Mouse (Mus musculus): ENCODE measurements around the gene Eps8l2. TPM values are rescaled to one million over a fixed set of nuclear protein-coding genes. Genes with fewer than 3 reads are reported as not detected.
A peak's percentile ranks its signal among the peaks of the same experiment; 100 is the strongest.

The Eps8l2 gene
- polyA plus RNA-seq, 1 experiment: 528 TPM

GRCm38 (mm10) chr7:141330706-141331105 is 8.0 kb upstream of the Eps8l2 start:
- no peak overlapping the region for H3K27ac ChIP-seq (ENCODE audit: insufficient read depth, low read depth, low read length)
- H3K4me1 ChIP-seq (ENCODE audit: control insufficient read depth, insufficient read depth, insufficient read length, low read length): peaks cover 19% of the 10 kb centered on the region
- H3K4me3 ChIP-seq (ENCODE audit: low read depth, low read length): no peak overlapping the region
- no peaks in the 10 kb centered on the region for H3K27me3 ChIP-seq (ENCODE audit: control insufficient read depth, insufficient read depth, low read length)
- TF ChIP-seq CTCF (IDR thresholded peaks at IDR 0.05; ENCODE audit: extremely low read depth, insufficient read length, insufficient replicate concordance, low read depth, low read length): no peak
- no peak for TF ChIP-seq POLR2A (IDR thresholded peaks at IDR 0.05; ENCODE audit: low read depth, low read length)
- H3K36me3 ChIP-seq (ENCODE audit: control insufficient read depth, insufficient read depth, low read length): peaks cover 13% of the 10 kb centered on the region

GRCm38 (mm10) chr7:141331990-141332389 is 6.7 kb upstream of the Eps8l2 start:
- peaks cover 13% of the 10 kb centered on the region for H3K36me3 ChIP-seq (ENCODE audit: control insufficient read depth, insufficient read depth, low read length)
- H3K27me3 ChIP-seq (ENCODE audit: control insufficient read depth, insufficient read depth, low read length): no peaks in the 10 kb centered on the region
- H3K27ac ChIP-seq (ENCODE audit: insufficient read depth, low read depth, low read length): peak overlapping the region; percentile 72
- TF ChIP-seq POLR2A (IDR thresholded peaks at IDR 0.05; ENCODE audit: low read depth, low read length): no peak
- 0 out of 2 replicates have a peak, but pooled peaks have one; percentile 3 for TF ChIP-seq CTCF (IDR thresholded peaks at IDR 0.05; ENCODE audit: extremely low read depth, insufficient read length, insufficient replicate concordance, low read depth, low read length)
- H3K4me3 ChIP-seq (ENCODE audit: low read depth, low read length): no peak overlapping the region
- H3K4me1 ChIP-seq (ENCODE audit: control insufficient read depth, insufficient read depth, insufficient read length, low read length): peaks cover 8% of the 10 kb centered on the region
- WGBS: 28% methylated on average over 6 of the region's 6 CpGs

- Histone ChIP-seq H3K36me3 (ENCODE audit: control insufficient read depth, insufficient read depth, low read length) (peaks cover 13% of the 10 kb centered on the region), H3K4me3 (ENCODE audit: low read depth, low read length) (no peak overlapping the region), H3K27me3 (ENCODE audit: control insufficient read depth, insufficient read depth, low read length) (no peaks in the 10 kb centered on the region), H3K4me1 (ENCODE audit: control insufficient read depth, insufficient read depth, insufficient read length, low read length) (peaks cover 17% of the 10 kb centered on the region), H3K27ac (ENCODE audit: insufficient read depth, low read depth, low read length) (no peak overlapping the region)
- TF ChIP-seq CTCF (IDR thresholded peaks at IDR 0.05; ENCODE audit: extremely low read depth, insufficient read length, insufficient replicate concordance, low read depth, low read length): no peak
- no peak for TF ChIP-seq POLR2A (IDR thresholded peaks at IDR 0.05; ENCODE audit: low read depth, low read length)
- 83% methylated on average over 2 of the region's 2 CpGs for WGBS
Measured at GRCm38 (mm10) chr7:141335044-141335579, 3.6 kb upstream of the Eps8l2 start.

DNA sequence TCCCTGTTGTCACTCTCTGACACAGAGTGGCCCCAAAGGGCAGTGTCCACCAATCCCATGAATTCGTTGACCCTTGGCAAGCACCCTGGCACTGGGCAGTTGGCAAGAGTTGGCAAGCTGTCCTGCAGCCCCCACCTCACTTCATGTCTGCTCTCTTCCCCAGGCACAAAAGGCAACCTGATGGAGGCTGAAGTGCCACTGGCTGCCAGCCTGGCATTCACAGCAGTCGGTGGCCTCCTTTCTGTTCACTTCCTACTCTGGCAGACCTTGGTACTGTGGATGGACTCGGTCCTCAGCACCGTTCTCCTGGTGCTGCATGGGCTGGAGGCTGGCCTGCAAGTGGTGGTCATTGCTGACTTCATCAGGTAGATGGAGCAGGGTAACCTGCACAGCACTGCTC is 3.0 kb upstream of the Eps8l2 start:
- WGBS: 80% methylated on average over 4 of the region's 4 CpGs
- Histone ChIP-seq H3K27ac (ENCODE audit: insufficient read depth, low read depth, low read length) (no peak overlapping the region), H3K36me3 (ENCODE audit: control insufficient read depth, insufficient read depth, low read length) (peaks cover 13% of the 10 kb centered on the region), H3K4me3 (ENCODE audit: low read depth, low read length) (no peak overlapping the region), H3K4me1 (ENCODE audit: control insufficient read depth, insufficient read depth, insufficient read length, low read length) (peaks cover 19% of the 10 kb centered on the region), H3K27me3 (ENCODE audit: control insufficient read depth, insufficient read depth, low read length) (no peaks in the 10 kb centered on the region)
- TF ChIP-seq POLR2A (IDR thresholded peaks at IDR 0.05; ENCODE audit: low read depth, low read length): no peak
- no peak for TF ChIP-seq CTCF (IDR thresholded peaks at IDR 0.05; ENCODE audit: extremely low read depth, insufficient read length, insufficient replicate concordance, low read depth, low read length)

GRCm38 (mm10) chr7:141336296-141336695 is 2.4 kb upstream of the Eps8l2 start:
- Histone ChIP-seq H3K27me3 (ENCODE audit: control insufficient read depth, insufficient read depth, low read length) (no peaks in the 10 kb centered on the region), H3K27ac (ENCODE audit: insufficient read depth, low read depth, low read length) (no peak overlapping the region), H3K4me1 (ENCODE audit: control insufficient read depth, insufficient read depth, insufficient read length, low read length) (peaks cover 21% of the 10 kb centered on the region), H3K4me3 (ENCODE audit: low read depth, low read length) (no peak overlapping the region), H3K36me3 (ENCODE audit: control insufficient read depth, insufficient read depth, low read length) (peaks cover 13% of the 10 kb centered on the region)
- WGBS: 68% methylated on average over 3 of the region's 3 CpGs
- TF ChIP-seq POLR2A (IDR thresholded peaks at IDR 0.05; ENCODE audit: low read depth, low read length) (no peak), CTCF (IDR thresholded peaks at IDR 0.05; ENCODE audit: extremely low read depth, insufficient read length, insufficient replicate concordance, low read depth, low read length) (no peak)

DNA sequence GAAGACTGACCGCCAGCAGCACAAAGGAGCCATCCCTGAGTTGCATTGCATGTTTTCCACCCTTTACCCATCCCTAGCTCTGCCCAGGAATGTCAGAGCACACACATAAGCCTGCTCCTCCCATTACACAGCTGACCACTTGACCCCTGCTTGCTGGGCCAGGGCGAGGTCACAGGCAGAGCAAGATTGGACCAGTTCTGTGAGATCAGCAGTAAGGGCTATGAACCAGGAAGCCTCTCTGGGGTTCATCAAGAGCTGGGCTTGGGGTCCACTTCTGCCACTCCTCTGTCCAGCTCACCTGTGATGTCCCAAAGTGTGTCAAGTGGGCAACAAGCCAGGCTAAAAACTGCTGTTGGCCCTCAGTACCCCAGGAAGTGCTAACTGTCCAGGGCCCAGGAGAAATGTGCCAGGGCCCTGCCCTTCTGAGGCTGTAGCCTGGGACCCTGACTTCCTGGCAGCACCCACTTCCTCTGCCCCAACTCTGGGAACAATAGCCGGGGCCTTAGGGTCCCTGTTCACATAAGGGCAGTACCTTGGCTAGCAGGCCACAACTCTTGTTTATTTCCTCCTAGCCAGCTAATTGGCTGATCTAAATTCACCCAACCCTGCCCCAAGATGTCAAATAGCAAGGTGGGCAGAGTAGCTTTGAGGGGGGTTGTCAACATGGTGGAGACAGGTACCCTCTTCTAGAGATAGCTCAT is 814 bp upstream of the Eps8l2 start:
- H3K4me1 ChIP-seq (ENCODE audit: control insufficient read depth, insufficient read depth, insufficient read length, low read length): peaks cover 29% of the 10 kb centered on the region
- H3K4me3 ChIP-seq (ENCODE audit: low read depth, low read length): peak overlapping the region; percentile 84
- H3K27me3 ChIP-seq (ENCODE audit: control insufficient read depth, insufficient read depth, low read length): no peaks in the 10 kb centered on the region
- no peak for TF ChIP-seq CTCF (IDR thresholded peaks at IDR 0.05; ENCODE audit: extremely low read depth, insufficient read length, insufficient replicate concordance, low read depth, low read length)
- no peak for TF ChIP-seq POLR2A (IDR thresholded peaks at IDR 0.05; ENCODE audit: low read depth, low read length)
- H3K27ac ChIP-seq (ENCODE audit: insufficient read depth, low read depth, low read length): peak overlapping the region; percentile 98
- H3K36me3 ChIP-seq (ENCODE audit: control insufficient read depth, insufficient read depth, low read length): peaks cover 25% of the 10 kb centered on the region
- WGBS: 52% methylated on average over 3 of the region's 3 CpGs

GRCm38 (mm10) chr7:141339215-141339920 is 688 bp downstream of the Eps8l2 start:
- TF ChIP-seq CTCF (IDR thresholded peaks at IDR 0.05; ENCODE audit: extremely low read depth, insufficient read length, insufficient replicate concordance, low read depth, low read length): no peak
- TF ChIP-seq POLR2A (IDR thresholded peaks at IDR 0.05; ENCODE audit: low read depth, low read length): no peak; the same call in 1 of the 2 replicates
- peak overlapping the region; percentile 84 for H3K4me3 ChIP-seq (ENCODE audit: low read depth, low read length)
- peak overlapping the region; percentile 98 for H3K27ac ChIP-seq (ENCODE audit: insufficient read depth, low read depth, low read length)
- H3K4me1 ChIP-seq (ENCODE audit: control insufficient read depth, insufficient read depth, insufficient read length, low read length): peaks cover 36% of the 10 kb centered on the region
- no peaks in the 10 kb centered on the region for H3K27me3 ChIP-seq (ENCODE audit: control insufficient read depth, insufficient read depth, low read length)
- H3K36me3 ChIP-seq (ENCODE audit: control insufficient read depth, insufficient read depth, low read length): peaks cover 22% of the 10 kb centered on the region
- 29% methylated on average over 20 of the region's 20 CpGs for WGBS

Measured in small intestine, adult 2 months (tissue).